Mouse (Mus musculus) adrenal gland, postnatal 10 days (tissue): ENCODE measurements at regions not wholly inside any gene's neighbourhood (a gene's known extent, or its start where the extent isn't known, plus 50 kb on each side); places are given as distances from the start of the nearest gene placed in this dataset.

Source experiments
- DNase-seq: peaks from one replicate; pipeline ENCODE4 v3.0.0; 2021; ENCODE audit warnings: mixed read lengths

DNA sequence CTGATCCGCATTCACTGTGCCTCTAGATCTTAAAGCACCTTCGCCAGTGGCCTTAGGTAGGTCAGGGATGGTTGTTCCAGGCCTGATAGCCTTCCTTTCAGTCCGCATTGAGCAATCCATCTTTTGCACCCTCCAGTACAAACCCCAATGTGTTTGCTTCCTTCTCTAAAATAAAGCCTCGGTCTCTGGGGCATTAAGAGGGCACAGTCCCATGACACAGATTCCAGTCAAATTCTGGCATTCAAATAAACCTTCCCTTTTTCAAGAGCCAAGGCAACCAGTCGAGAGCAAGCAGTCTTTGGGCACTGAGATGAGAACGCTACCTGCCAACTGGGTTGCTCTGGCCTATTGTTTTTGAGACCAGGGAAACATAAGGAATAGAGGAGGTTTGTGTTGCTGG is 57.8 kb upstream of the Sash1 start:
- peak; percentile 23 for DNase-seq

DNA sequence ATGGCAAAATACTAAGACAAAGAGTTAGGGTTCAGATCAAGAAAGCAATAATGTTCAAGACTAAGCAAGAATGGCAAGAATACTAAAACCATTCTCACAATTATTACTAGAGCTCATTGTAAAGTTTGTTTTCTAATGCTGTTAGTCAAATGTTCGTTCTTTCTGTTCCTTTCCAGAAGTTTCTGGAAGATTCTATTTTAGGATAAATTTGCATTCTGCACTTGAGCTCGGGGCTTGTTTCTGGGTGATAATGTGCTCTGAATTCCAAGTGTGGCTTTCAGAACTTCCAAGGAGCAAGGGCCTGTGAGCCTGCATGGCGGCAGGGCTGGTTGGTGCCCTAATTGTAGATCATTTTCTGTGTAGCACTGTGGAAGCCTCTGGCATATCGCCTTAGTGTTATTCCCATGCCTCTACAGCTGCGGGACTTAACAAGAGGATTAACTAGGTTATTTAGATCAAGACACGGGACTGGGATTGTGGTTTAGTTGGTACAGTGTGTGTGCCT is 57.1 kb upstream of the Sash1 start:
- DNase-seq = no peak

DNA sequence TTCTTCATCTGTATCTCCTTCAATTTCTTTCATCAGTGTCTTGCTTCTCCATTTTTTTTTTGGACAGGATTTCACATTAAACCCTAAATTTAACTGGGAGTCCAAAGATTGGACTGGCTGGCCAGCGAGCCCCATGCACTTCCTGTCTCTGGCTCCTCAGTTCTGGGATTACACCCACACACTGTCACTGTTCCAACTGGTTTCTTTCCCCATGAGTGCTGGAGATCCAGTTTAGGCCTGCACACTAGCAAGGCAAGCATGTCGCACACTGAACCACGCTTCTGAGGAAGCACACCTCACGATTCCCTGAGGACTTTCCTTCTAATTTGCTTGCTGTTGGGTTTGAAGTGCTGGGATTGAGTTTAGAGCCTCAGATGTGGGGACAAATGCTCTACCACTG is 50.5 kb upstream of the Sash1 start:
- DNase-seq = no peak
